Mouse (Mus musculus) activated CD4-positive, CD25-positive, alpha-beta regulatory T cell, adult 9 weeks (primary cell): ENCODE data around the gene Bcat1. TPM values are rescaled to one million over a fixed set of nuclear protein-coding genes. Genes with fewer than 3 reads are reported as not detected.

Experiments
- polyA plus RNA-seq: library from polyadenylated mRNA; unstranded; fragments of 100-300 nt; shearing (Covaris generic); gene quantifications from one replicate; pipeline ENCODE4 v1.2.1, GENCODE M21; 2017

Gene Bcat1
- polyA plus RNA-seq = 12.3 TPM

GRCm38 (mm10) chr6:145075548-145076224, at the start of gene Bcat1:
Gene Bcat1 (minus strand): TSS chr6:145076184.

GRCm38 (mm10) chr6:145115476-145116097, 39.6 kb upstream of the Bcat1 start, which contains the start of gene Lrmp:
Gene Lrmp (plus strand): TSS chr6:145115653.

Other genes with a start within 250 kb of the Bcat1 start
- 289 TPM for gene Lrmp, start 39.5 kb upstream of the Bcat1 start, polyA plus RNA-seq
- gene Casc1, start 134.8 kb upstream of the Bcat1 start, polyA plus RNA-seq = 0.79 TPM
- 27.0 TPM for gene Etfrf1, start 134.9 kb upstream of the Bcat1 start, polyA plus RNA-seq
- 14.1 TPM for gene Kras, start 174.1 kb upstream of the Bcat1 start, polyA plus RNA-seq